Mouse (Mus musculus) c-Kit-positive CD71-negative TER-119-negative erythroid progenitor cells, embryonic 14.5 days (primary cell): ENCODE data around the gene Svopl.

ENCODE experiments used
- DNase-seq: peaks from one replicate; pipeline ENCODE4 v3.0.0-alpha.2; 2013; ENCODE audit warnings: low read depth

Gene Svopl

DNA sequence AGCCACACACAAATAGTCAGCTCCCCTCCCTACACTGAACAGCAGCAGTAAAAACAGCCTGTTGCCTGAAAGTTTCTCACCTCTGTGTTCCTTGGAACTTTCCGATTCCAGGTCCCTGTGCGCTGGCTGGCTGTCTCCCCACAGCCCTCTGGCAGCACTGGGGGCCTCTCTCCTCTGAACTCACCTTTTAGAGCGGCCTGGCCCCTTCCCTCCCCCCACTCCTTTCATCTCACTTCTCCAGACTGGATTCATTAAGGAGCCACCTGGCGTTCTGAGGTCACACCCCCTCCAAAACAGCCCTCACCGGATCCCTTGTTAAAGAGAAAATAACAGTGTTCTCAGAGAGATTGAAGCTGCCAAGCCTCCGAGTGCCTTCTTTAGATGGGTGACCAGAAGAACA lies at the start of gene Svopl:
Gene Svopl, minus strand, starts transcription at position 159 of the 400 bp plus-strand sequence.
- DNase-seq, result no peak

DNA sequence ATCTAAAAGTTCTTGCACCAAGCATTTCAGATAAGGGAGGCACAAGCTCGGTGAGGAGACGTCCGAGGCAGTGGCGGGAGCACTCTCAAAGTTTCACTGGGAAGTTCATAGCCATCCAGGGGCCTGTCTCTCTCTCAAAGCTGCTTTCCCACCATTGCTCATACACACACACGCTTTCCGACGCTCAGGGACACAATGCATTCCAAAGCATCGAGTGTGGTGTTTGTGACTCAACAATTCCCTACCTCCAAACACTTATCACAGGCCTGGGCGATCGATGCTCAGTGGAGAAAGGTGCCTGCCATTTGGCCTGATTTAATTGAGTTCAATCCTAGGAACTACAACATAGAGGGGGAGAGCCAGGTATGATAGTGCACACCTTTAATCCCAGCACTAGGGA lies 47.9 kb upstream of the Svopl start:
- no peak for DNase-seq

DNA sequence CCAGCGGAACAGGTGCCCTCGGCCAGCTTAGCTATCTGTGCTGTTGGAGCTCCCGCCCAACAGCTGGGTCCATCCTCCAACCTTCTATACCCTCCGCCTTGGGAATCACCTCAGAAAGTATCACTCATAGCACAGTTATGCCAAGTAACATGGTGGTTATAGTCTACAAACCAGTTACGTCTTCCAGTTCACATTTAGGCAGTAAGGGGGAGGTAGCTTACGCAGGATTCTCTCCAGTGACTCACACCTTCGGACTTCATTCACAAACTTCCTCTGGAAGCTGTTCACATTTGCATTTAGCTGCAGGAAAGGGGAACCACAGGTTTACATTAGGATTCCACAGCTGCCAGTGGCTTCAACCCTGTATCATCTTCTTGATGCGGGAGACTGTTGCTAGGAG lies 45.7 kb upstream of the Svopl start:
- no peak for DNase-seq

DNA sequence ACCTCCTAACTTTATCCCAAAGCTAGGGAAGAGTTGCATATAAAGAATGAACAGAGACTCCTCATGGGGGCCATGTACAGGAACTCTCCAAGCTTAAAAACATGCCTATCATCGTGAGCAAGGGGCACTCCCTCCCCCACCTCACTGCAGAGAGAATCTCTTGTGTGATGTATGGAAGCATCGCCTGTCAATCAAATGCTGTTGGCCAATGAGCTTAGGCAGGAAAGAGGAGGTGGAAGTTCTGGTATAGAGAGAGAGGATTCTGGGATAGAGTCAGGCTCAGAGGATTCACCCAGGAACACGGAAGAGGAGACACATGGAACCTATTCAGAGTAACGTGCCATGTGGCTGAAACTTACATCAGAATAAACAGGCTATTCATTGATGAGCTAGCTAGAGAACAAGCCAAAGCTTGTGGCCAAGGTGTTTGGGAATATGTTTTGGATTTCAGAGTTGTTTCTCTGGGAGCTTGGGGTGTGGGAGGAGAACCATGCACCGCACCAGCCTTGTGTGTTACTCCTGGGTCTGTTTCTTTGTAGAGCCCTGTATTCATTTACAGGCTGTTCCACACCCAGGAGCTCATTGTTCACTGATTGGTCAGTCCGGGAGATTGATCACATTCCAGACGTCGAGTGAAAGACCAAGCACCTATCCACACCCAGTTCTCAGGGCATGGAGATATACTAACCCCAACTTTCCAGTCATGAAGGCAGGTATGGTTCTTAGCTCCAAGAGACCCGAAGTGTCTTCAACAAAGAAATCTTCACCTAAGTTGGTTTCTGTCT lies 40.6 kb upstream of the Svopl start:
- no peak for DNase-seq

DNA sequence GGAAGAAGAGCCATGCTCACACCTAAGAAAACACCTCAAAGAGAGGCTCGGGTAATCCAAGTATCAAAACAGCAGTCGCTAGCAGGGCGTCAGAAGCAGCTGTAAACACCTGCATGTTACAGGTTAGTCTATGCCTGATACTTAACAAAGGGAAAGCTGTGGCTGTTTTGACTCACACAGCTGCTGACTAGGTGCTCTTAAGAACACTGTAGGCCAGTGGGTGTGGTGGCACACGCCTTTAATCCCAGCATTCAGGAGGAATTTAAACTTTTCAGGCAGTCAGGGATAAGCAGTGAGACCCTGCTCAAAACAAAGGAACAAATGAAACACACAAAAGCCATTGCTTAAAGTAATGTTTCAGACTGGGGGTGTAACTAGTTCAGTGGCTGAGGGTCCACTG lies 36.4 kb upstream of the Svopl start:
- no peak for DNase-seq

DNA sequence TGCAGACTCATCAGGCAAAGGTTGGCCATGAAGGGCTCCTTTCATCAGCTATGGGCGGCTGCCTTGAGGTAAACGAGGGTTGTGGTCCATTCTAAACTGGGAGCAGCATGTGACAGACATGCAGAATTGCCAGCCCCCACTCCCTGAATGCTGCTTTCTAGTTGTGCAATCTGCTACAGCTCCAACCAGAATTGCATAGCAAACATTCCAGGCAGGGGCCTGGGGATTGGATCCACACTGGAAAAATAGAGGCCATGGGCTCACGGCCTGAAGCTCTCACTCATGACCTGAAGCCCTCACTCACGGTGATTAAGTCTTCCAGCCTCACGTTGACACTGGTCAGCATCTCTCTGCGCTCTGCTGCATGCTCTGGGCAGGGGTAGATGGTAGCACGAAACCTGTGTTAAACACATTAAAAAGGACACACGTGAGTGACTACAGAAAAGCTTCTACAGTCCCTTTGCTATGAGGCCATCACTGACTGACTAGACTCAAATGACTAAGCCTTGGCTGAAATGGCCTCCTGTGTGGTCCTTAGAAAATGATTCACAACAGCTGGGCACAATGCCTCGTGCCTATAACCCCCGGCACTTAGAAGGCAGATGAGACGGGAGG lies 35.0 kb upstream of the Svopl start:
- DNase-seq, result no peak

DNA sequence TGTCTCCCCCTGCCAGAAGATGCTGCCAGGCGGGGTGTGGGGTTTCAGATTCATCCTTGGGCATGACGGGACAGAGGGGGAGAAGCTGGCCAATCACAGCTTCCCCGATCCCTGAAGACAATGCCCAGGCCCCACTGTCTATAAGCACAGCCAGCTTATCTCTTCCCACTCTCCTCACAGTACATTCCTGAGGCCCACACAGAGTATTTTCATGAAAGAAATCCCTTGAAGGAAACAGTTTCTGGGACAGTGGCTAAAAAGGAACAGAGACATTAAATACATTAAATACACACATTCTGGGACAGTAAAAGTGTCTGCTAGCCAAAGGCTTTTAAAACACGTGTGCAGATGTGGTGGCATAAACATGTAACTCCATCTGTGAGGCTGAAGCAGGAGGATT lies 33.6 kb upstream of the Svopl start:
- DNase-seq, result no peak

DNA sequence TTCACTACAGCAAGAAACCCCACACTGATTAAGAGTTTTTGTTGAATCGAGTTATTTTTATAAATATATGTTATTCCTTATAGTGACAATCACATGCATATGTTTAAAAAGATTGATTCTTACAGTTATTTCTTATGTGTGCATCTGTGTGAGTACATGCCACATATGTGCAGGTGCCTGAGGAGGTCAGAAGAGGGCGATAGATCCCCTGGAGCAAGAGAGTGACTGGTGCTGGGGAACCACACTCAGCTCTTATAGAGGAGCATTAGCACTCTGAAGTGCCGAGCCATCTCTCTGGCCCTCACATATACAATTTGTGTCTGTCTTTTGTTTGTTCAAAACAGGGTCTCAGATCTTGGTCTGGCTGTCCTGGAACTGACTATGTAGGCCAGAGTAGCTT lies 26.8 kb upstream of the Svopl start:
- no peak for DNase-seq

DNA sequence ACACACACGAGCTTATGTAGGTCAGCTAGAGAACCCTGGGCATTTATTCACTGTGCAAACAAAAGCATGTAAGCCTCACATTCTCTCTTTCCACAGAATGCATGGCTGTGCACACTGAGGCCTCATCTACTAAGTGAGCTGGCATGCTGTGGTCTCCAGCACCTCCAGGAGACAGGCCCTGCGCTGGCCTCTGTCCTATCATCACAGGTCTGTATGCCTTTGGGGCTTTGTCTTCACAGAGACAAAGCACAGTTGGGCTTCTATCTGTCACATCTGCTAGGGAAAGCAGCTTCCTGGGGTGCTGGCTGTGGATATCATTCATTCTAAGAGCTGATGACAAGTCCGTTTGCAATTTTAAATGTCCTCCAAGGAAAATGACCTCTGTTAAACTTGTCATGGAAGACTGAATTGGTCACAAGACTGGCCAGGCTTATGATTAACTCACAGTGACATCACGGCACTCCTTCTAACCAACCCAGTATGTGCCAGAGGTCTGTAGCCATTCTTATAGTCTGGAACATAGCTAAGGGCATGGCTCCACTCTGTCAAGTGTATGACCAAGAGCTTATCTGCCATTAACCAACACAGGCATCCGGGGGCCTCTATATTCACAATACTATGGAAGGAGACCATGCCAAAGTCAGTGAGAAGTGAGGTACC lies 25.5 kb upstream of the Svopl start:
- DNase-seq, result no peak

DNA sequence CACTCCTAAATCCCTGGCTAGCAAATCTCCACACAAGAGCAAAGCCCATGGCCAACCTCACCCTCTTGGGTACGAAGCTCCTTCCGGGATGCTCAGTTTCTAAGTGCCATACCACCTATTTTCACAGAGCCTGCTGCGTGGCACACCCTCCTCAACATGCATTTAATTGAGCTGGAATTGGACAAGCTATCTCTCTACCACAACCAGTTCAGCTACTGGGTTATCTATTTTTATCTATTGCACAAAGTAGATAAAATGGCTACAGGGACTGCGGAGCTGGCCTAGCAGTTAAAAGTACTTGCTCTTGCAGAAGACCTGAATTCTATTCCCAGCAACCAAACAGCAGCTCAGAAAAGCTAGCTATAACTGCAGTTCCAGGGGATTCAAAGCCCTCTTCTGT lies 24.5 kb upstream of the Svopl start:
- DNase-seq, result no peak

DNA sequence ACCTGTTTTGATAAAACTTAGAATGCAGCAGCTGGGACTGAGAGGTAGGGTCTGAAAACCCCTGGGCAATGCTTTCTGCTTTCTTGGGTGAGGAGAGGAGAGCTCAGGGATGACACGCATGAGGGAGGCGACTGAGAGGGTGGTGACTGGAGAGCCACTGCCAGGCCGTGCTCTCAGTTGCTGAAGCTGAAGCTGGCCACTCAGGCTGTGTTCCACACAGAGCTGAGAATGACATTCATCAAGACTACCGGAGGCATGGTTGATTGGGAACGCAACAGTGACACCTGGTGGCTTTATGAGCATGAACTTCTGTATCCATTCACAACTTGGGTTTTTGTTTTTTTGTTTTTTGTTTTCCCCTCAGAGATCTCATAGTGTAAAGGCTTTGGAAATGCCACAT lies 19.4 kb upstream of the Svopl start:
- DNase-seq, result peak; percentile 62

DNA sequence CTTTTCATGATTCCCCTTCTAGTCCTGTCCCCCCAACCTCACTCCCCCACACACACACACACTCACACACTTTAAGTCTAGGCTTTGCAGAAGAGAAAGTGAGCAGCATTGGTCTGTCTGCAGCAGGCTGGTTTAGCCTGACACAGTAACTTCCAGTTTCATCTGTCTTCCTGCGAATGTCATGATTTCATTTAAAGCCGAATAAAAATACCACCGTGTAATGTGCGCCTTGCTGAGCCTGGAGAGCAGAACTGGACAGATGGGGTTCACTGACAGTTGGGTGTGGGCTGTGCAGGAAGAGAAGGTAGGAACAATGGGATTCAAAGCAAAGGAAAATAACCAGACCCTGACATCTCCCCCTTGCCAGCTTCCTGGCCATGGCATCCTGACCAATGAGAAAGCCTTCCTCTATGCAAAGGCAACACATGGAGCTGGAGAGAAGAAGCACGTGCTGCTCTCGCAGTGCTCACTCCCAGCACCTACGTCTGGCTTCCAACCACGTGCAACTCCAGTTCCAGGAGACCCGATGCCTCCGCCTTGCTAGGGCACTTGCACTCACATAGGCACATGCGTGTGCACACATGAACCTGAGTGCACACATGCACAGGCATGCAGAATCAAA lies 18.8 kb upstream of the Svopl start:
- DNase-seq, result no peak

DNA sequence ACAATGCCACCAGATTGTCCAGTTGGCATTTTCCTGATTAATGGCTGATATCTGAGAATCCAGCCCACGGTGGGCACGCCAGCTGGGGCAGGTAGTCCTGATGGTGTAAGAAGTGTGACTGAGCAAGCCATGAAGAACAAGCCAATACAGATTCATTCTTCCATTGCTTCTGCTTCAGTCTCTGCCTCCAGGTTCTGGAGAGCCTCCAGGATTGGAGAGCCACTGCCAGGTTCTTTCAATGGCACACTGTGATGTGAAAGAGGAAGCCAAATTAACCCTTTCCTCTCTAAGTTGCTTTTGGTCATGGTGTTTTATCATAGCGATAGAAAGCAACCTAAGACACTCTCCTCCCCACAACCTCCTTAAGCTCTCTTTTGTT lies 18.3 kb upstream of the Svopl start:
- no peak for DNase-seq

DNA sequence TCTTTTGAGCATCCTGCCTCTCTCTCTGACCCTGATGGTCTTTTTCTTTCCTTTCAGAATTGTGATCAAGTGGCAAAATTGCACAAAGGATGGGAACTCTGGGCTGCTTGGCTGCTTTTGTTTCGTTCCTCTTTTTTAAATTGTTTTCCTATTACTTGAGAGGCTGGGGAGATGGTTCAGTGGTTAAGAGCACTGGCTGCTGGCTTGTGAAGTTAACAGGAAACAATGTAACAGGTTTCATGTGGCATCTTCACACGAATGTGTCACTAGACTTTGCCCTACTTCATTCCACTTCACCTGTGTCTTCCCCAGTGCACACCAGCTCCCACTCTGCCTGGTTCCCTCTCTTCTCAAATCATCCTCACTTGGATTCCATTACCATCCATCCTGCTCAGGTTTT lies 17.8 kb upstream of the Svopl start:
- no peak for DNase-seq

DNA sequence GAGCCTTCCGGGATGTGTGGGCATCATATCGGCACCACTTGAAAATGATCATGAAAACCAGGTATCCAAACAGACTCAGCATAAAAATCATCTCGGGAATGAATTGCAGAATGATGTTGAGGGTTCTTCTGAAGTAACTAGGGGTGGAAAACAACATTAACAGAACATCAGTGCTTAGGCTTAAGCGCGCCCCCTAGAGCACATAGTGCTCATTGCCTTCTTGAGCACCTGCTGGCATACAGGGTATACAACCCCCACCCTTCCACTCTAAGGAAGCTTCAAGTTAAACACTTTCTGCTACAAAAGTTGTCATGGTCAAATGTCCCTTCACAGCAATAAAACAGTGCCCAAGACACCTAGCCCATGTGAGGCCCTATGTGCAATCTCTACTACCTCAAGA lies 12.0 kb upstream of the Svopl start:
- no peak for DNase-seq

DNA sequence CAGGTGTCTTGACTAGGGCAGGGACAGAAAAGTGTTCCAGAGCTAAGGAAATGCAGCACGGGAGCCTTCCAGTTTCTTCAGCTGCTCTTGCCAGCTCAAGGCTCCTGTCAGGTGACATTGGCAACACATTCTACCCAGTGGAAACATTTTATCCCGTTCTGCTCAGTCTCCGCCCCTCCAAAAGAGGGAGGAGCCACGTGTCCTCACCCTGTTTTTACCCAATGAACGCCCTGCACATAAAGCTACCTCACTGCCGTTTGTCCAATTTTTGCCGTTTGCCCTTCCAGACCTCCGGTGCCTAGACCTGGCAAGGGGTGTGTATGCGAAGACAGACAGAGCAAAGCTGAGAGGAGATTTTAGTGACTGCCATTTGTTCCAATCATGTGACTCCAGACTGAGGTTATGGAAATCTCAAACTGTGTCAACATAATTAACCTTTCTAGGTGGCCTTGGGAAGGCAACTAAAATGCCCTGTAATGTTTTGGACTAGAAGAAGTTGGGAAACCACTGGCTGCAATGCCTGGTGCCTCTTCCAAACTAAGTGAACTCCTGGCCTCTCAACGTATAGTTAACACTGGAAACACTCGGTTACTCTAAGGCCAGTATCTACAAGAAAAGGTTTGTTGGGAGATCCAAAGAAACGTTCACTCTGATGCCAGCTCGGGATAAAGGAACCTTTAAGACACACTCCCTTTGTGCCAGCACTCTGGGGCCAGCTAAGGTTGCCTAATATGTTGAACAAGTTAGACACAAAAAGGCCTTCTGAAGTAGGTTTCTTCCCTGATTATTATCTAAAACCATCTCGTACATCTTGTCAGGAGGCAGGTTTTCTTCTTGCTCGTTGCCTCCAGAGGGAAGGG lies 8.9 kb upstream of the Svopl start:
- DNase-seq, result no peak

DNA sequence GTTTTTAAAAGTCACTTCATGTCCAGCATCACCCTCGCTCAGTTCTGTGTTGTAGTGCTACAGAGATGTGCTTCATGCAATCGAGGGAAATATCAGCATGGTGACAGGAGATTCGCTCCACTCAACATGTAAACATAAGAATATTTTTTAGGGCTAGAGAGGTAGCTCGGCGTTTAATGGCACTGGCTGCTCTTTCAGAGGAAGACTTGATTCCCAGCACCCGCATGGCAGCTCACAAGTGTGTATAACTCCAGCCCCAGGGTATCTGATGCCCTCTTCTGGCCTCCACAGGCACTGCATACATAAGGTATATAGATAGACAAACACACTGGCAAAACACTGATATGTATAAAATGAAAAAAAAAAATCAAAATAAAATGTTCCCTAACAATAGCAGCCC lies 2.8 kb upstream of the Svopl start:
- no peak for DNase-seq

DNA sequence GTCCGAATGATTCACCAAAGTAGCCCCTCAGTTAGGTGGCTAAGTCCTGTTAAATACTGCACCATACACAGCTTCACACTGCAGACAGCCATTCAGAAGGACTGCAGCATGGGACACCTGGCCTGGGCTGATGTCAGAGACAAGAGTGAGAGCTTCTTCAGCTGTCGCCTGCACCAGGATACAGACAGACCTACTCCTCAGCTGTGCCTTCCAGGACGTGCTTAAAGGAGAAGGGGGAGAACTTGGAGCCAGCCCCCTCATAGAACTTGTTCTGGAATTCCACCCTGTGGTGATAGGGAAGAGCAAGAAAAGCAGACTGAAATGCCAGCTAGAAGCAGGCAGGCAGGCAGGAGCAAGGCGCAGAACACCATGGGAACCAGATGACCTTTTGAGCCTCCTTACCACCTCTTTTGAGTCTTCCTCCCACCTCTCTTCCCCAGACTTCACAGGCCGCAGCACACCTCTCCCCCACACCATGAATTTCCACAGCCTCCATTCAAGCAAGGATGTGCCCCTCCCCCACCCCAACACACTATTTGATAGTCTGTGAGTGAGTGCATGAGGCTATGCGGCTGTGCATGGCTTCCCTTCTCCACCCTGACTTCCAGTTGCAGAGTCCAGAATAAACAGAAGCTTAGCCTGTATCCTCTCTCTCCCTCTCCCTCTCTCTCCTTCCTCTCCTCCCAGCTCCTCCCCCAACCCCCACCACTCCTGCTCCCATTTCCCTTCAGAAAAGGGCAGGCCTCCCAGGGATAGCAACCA lies 2.2 kb upstream of the Svopl start:
- DNase-seq, result no peak

DNA sequence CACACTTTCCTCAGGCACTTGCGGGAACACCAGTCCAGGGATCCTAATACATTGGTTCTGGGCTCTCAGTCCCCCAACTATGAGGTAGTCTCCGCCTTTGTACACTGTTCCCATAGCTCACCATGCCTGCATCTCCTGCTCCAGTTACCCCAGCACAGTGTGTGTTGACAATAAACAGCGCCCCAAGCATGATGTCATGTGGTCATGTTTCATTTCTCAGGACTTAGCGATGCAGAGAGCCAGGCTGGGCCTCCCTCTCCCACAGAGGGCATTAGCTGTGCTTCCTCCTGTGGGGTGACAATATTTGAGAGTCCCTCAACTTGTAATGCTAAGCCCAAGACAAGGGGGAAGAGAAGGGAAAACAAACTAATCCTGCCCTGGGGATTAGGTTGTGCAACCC lies 1.2 kb upstream of the Svopl start:
- no peak for DNase-seq

DNA sequence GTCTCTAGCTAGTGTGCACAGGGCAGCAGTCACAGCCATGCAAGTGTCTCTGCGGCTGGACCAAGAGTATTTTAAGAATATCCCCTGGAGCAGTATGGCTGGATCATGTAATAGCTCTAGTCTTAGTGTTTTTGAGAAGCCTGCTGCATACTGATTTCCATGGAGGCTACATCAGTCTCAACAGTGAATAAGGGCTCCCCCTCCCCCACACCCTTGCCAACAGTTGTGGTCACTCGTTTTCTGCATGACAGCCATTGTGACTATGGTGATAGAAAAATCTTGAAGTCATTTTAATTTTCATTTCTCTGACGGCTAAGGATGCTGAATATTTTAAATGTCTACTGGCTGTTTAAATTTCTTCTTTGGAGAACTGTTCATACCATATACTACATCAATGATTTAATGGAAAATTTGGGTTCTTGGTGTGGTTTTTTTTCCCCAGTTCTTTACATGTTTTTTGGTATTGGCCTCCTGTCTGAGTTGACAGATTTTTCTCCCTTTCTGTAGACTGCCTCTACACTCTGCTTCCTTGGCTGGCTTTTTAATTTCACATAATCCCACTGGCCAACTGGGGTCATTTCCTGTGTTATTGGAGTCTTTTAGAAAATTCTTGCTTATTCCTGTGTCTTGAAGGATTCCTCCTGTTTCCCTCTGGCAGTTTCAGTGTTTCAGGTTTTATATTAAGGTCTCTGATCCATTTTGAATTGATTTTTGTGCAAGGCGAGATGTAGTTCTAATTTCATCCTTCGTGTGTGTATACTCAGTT lies 13.8 kb downstream of the Svopl start:
- no peak for DNase-seq
